Mouse (Mus musculus) common myeloid progenitor, adult 5-6 weeks (primary cell): ENCODE data around the gene Ercc6. TPM values are rescaled to one million over a fixed set of nuclear protein-coding genes. Genes with fewer than 3 reads are reported as not detected.

Source experiments
- ATAC-seq: replicated peaks from 2 replicates; pipeline ENCODE4 v1.8.0; 2016; ENCODE audit warnings: low read depth, mild to moderate bottlenecking, moderate TSS enrichment, inconsistent platforms; ENCODE audit not compliant: poor library complexity, severe bottlenecking
- total RNA-seq: library from RNA; stranded (forward); fragments of 200-1000, 187-1606 nt; gene quantifications from 2 replicates; pipeline ENCODE4 v1.2.3, GENCODE M21; 2017

Ercc6 gene
- total RNA-seq, 1 experiment from 2014 or later, result 24.4 TPM

DNA sequence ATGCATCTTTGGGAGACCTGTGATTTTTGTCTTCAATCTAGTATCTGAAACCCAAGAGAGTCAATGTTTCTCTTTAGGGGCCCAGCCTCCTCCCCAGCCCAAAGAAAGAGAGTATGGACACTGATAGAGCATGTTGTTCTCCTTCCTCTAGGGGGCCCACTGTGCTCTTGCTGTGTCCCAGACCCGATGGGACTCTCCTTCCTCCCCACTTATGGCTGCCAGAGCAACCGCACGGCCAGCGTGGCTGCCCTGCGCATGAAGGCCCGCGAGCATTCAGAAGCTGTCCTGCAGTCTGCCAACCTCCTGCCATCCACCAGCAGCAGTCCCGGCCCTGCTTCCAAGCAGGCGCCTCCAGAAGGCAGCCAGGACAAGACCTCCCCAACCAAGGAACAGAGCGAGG is 115.3 kb downstream of the Ercc6 start:
- ATAC-seq, result peak; percentile 64

Other genes with a start within 250 kb of the Ercc6 start
- 0.09 TPM in 1 of 2 replicates, not detected in the other for gene Ogdhl, start 191.5 kb upstream of the Ercc6 start, total RNA-seq
- gene 1700024G13Rik, start 125.1 kb upstream of the Ercc6 start, total RNA-seq, result not detected in 2 replicates
- not detected in 2 replicates for gene Slc18a3, start 48.7 kb upstream of the Ercc6 start, total RNA-seq
- not detected in 2 replicates for gene Chat, start 47.5 kb upstream of the Ercc6 start, total RNA-seq
- not detected in 2 replicates for gene Prrxl1, start 85.9 kb downstream of the Ercc6 start, total RNA-seq
- not detected in 2 replicates for gene 3425401B19Rik, start 171.8 kb downstream of the Ercc6 start, total RNA-seq